Mouse (Mus musculus) left cerebral cortex, postnatal 10 days (tissue): ENCODE data around the gene Ddb2. TPM values are rescaled to one million over a fixed set of nuclear protein-coding genes. Genes with fewer than 3 reads are reported as not detected.

Experiments used
- DNase-seq, 2 experiments: peaks; one replicate each; pipeline ENCODE4 v3.0.0; 2021 to 2022; ENCODE audit warnings: low spot score in 2 of 2, mixed read lengths in 1 of 2; ENCODE audit errors: extremely low spot score in 1 of 2
- intact Hi-C: fragments of 180-260 bp; cut with DNase I; formaldehyde crosslinking; loops from one replicate; pipeline ENCODE4 v1.15.1; 2025
- total RNA-seq, 2 experiments: library from RNA; stranded (reverse); gene quantifications; 2 replicates each; pipeline ENCODE4 v1.2.3; 2021

Gene Ddb2
- 10 to 100 TPM; 10.2 to 11.3 TPM for total RNA-seq

- intact Hi-C loops: no loop called here
Observed at GRCm38 (mm10) chr2:91236601-91237510, at the start of gene Ddb2. Gene Ddb2 (minus strand): TSS chr2:91236982.

GRCm38 (mm10) chr2:91285885-91286505 is 49.2 kb upstream of the Ddb2 start:
- peak; percentile 81 to 85 for DNase-seq
- intact Hi-C loops: no loop called here

More at GRCm38 (mm10) chr2:91236601-91237510, at the start of gene Ddb2:
- peak; percentile 84 to 97 for DNase-seq

- peak; percentile 50 to 88 for DNase-seq
- intact Hi-C loops: no loop called here
Observed at GRCm38 (mm10) chr2:91284375-91285199, 47.8 kb upstream of the Ddb2 start.

GRCm38 (mm10) chr2:91283972-91284371 is 47.2 kb upstream of the Ddb2 start:
- intact Hi-C loops: no loop called here
- DNase-seq: no peak

DNA sequence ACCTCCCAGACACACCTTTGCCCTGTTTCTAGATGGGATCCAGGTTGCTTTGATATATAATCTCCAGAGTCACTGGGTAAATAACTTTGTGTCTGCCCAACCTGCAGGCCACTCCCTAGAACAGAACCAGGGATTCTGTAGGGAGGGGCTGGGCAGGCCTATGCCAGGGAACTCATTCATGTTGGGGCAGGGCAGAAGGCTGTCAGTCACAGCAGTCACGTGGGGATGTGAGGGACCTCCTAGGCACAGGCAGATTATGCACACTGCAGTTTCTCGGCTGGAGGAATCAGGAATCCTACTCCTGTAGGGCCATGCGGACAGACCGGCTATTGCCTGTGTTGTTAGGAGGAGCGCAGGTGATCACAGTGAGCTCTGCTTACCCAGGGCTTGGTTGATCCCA is 44.6 kb upstream of the Ddb2 start:
- intact Hi-C loops: no loop called here
- DNase-seq: no peak

- no peak for DNase-seq
- intact Hi-C loops: loop anchor here (2.0 kb wide), 1 partner anchor 201 kb away; no protein-coding TSS in a partner anchor
Observed at GRCm38 (mm10) chr2:91279372-91279755, 42.6 kb upstream of the Ddb2 start.

- peak in 1 of 2 experiments; percentile 66 for DNase-seq
- intact Hi-C loops: loop anchor here (2.0 kb wide), 1 partner anchor 202 kb away; no protein-coding TSS in a partner anchor
Observed at GRCm38 (mm10) chr2:91278749-91279371, 42.1 kb upstream of the Ddb2 start.

DNA sequence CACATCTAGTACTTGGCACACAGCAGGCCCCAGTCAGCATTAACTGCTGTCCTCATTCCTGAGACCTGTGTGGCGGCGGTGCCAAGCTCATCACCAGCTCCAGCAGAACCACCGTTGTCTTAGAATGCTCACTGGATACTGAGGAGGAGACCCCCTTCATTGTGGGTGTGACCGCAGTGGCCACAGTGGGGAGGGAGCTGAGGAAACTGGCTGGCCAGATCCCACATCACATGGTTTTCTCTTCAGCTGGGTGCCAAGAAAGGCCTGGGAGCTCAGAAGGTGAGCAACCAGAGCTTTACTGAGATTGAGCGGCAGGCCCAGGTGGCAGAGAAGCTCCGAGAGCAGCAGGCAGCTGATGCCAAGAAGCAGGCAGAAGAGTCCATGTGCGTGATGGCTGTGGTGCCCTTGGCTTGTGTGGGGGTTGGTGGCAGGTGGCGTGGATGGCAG is 32.9 kb upstream of the Ddb2 start:
- intact Hi-C loops: no loop called here
- DNase-seq: no peak

DNA sequence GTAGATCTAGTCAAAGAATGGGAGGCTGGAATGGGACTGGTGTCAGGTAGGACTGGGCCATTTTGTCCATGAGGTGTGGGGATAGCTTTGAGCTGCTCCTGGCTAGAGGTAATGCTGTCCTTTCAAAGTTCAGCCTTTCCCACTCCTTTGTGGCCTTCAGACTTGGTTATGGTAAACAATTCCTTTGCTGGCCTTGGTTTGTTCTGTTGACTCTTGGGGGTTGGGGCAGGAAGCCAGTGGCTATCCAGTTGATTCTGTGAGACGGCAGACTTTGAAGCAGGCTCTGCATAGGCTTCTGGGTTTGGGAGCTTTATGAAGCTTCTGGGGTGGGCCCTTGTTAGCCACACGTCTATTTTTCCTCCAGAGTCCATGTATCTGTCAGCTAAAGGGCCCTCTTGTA is 31.9 kb upstream of the Ddb2 start:
- DNase-seq: no peak
- intact Hi-C loops: no loop called here

- intact Hi-C loops: no loop called here
Observed at GRCm38 (mm10) chr2:91268042-91268441, 31.3 kb upstream of the Ddb2 start.

DNA sequence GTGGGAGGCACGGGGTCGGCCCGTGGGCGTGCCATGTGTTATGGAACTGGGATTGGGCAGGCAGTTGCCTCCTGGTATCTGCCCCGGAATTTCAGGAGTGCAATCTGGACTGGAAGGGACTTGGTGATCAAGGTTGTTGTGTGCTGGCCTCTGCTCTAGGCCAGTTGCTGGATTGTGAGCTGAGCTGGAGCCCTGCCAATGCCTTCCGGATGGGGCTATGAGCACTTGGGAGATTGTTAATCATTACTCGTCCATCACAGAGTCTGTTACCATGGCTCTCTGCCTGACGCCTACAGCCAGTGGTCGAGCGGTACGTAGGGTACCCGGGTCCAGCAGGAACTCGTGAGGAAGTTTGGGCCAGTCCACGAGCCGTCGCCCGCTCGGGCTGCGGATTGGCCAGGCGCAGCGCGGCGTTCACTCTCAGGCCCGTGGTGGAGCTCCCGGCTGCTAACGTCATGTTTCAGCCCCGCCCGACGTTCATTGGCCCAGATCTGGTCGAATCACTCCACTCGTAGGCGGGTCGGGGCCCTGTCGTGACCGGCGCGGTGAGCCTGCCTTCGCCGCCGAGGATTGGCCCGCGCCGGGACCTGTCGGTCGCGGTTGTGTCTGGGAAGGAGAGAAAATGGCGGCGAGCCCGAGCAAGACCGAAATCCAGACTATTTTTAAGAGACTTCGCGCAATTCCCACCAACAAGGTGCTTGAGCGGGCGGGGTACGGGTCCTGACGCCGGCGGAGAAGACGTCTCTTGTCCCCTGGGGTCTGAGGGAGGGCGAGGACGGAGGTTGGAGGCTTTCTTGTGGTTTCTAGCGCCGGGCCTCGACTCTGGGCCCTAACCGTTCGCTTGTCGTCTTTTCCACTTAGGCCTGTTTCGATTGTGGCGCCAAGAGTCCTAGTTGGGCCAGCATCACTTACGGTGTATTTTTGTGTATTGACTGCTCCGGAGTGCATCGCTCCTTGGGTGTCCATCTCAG is 28.2 kb upstream of the Ddb2 start, which contains the start of gene Arfgap2:
Arfgap2 (plus strand) TSS at position 264 of the 971 bp plus-strand sequence.
- intact Hi-C loops: no loop called here
- DNase-seq: peak; percentile 99

More at GRCm38 (mm10) chr2:91268042-91268441, 31.3 kb upstream of the Ddb2 start:
- no peak for DNase-seq

- DNase-seq: no peak
- intact Hi-C loops: no loop called here
Observed at GRCm38 (mm10) chr2:91263692-91264660, 27.2 kb upstream of the Ddb2 start.

GRCm38 (mm10) chr2:91259493-91259892 is 22.7 kb upstream of the Ddb2 start:
- no peak for DNase-seq
- intact Hi-C loops: no loop called here

- intact Hi-C loops: no loop called here
- DNase-seq: no peak
Observed at GRCm38 (mm10) chr2:91258830-91259229, 22.0 kb upstream of the Ddb2 start.

GRCm38 (mm10) chr2:91258054-91258453 is 21.3 kb upstream of the Ddb2 start:
- intact Hi-C loops: no loop called here
- DNase-seq: peak; percentile 58 to 70
